Mouse (Mus musculus) liver, embryonic 11.5 days (tissue): ENCODE results near the gene Fzr1. TPM values are rescaled to one million over a fixed set of nuclear protein-coding genes. Genes with fewer than 3 reads are reported as not detected.

ENCODE experiments used
- ATAC-seq: fragments of 200-750 bp; cut with Nextera tagmentation; replicated peaks from 2 replicates; pipeline ENCODE4 v1.8.0; 2017; ENCODE audit warnings: moderate number of reproducible peaks, mild to moderate bottlenecking, moderate TSS enrichment, moderate library complexity; ENCODE audit not compliant: low FRiP score
- DNase-seq: peaks from one replicate; pipeline ENCODE4 v3.0.0-alpha.2; 2017; ENCODE audit warnings: low spot score
- H3K27ac ChIP-seq: fragments of 300-500 bp; sonication (generic); 2 replicates; pipeline ENCODE4 v1.5.1; 2014; ENCODE audit warnings: mild to moderate bottlenecking, low read depth, low read length, control low read depth
- H3K27me3 ChIP-seq: fragments of 300-500 bp; sonication (generic); replicated peaks from 2 replicates; pipeline ENCODE4 v1.6.1; 2014; ENCODE audit warnings: low read length, mixed read lengths; ENCODE audit not compliant: control insufficient read depth, insufficient read depth
- H3K36me3 ChIP-seq: fragments of 300-500 bp; sonication (generic); 2 replicates; pipeline ENCODE4 v1.6.1; 2014; ENCODE audit warnings: mild to moderate bottlenecking, low read length, moderate library complexity, mixed read lengths; ENCODE audit not compliant: control insufficient read depth, insufficient read depth
- H3K4me1 ChIP-seq: fragments of 300-500 bp; sonication (generic); replicated peaks from 2 replicates; pipeline ENCODE4 v1.6.1; 2014; ENCODE audit warnings: low read length, mixed read lengths; ENCODE audit not compliant: control insufficient read depth, insufficient read depth
- H3K4me2 ChIP-seq: fragments of 300-500 bp; sonication (generic); 2 replicates; pipeline ENCODE4 v1.6.1; 2014; ENCODE audit warnings: mild to moderate bottlenecking, control low read depth, moderate library complexity
- H3K4me3 ChIP-seq: fragments of 300-500 bp; sonication (generic); 2 replicates; pipeline ENCODE4 v1.5.1; 2014; ENCODE audit warnings: low read depth, low read length, control low read depth
- H3K9ac ChIP-seq: fragments of 300-500 bp; sonication (generic); 2 replicates; pipeline ENCODE4 v1.6.1; 2014; ENCODE audit warnings: low read depth, low read length, control low read depth
- H3K9me3 ChIP-seq: fragments of 300-500 bp; sonication (generic); 2 replicates; pipeline ENCODE4 v1.6.1; 2016; ENCODE audit warnings: low read length, inconsistent platforms, mixed read lengths; ENCODE audit not compliant: control insufficient read depth
- WGBS: fragments of 180-500 bp; shearing (Covaris S2); extraction: QIAGEN DNeasy Blood & Tissue Kit; methylation state at CpG from one replicate; pipeline ENCODE4 v1.1.7; 2014; 5-methylcytosine and 5-hydroxymethylcytosine counted together
- polyA plus RNA-seq: library from polyadenylated mRNA; unstranded; fragments of >200 nt; fragmentation: Nextera tagmentation; extraction: Ambion mirVana; gene quantifications from 2 replicates; pipeline ENCODE4 v1.2.1, GENCODE M21; 2014

Fzr1 gene
- polyA plus RNA-seq, 1 experiment from 2014 or later = 74.0 TPM

DNA sequence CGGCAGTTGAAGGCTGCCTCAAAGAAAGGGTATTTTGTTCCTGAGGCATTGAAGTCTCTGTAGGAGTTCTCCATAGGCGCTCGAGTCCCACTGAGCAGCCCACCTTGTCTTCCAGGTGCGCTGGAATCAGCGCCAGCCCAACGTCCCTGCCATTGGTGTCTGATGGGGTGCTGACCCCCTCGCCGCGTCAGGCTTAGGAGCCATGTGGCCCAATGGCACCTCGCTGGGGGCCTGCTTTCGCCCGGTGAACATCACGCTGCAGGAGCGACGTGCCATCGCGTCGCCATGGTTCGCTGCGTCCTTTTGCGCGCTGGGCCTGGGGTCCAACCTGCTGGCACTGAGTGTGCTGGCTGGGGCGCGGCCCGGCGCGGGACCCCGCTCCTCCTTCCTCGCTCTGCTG lies 46.0 kb downstream of the Fzr1 start:
- H3K4me1 ChIP-seq = peaks cover 31% of the 10 kb centered on the region
- WGBS = 33% methylated on average over 29 of the region's 29 CpGs
- peak overlapping the region; percentile 41 for H3K4me2 ChIP-seq

DNA sequence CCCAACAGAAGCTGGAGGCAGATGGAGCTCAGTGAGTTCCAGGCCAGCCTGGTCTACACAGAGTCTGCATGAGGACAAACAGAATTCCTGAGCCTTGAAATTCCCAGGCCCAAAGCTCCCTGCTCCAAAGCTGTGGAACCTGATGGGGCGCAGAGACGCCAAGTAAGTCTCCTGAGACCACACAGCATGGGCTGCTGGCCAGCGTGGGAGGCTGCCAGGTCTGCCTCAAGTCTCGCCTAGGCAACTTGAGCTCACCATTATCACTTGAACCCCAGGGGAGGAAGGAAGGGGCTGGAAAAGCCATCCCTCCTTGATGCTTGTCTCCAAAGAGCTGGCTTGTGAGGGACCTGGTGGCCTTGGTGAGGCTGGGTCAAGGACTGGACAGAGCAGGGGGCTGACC lies 48.3 kb downstream of the Fzr1 start:
- H3K9ac ChIP-seq = no peak overlapping the region
- peak overlapping the region; percentile 11; the same call in 1 of the 2 replicates for H3K4me2 ChIP-seq
- ATAC-seq = no peak
- WGBS = 57% methylated on average over 4 of the region's 4 CpGs
- H3K4me1 ChIP-seq = peaks cover 34% of the 10 kb centered on the region
- no peak for DNase-seq
- H3K36me3 ChIP-seq = peaks cover 21% of the 10 kb centered on the region
- H3K27ac ChIP-seq = peak overlapping the region; percentile 60; the same call in 1 of the 2 replicates
- no peaks in the 10 kb centered on the region for H3K9me3 ChIP-seq
- peaks cover 11% of the 10 kb centered on the region for H3K27me3 ChIP-seq
- no peak overlapping the region for H3K4me3 ChIP-seq

More for the DNA sequence above, 46.0 kb downstream of the Fzr1 start:
- Histone ChIP-seq H3K27me3 (peaks cover 13% of the 10 kb centered on the region), H3K27ac (no peak overlapping the region), H3K36me3 (no peaks in the 10 kb centered on the region; the same call in 1 of the 2 replicates), H3K9ac (no peak overlapping the region), H3K4me3 (peak overlapping the region; percentile 15; the same call in 1 of the 2 replicates), H3K9me3 (no peaks in the 10 kb centered on the region)
- DNase-seq (no peak), ATAC-seq (no peak)

DNA sequence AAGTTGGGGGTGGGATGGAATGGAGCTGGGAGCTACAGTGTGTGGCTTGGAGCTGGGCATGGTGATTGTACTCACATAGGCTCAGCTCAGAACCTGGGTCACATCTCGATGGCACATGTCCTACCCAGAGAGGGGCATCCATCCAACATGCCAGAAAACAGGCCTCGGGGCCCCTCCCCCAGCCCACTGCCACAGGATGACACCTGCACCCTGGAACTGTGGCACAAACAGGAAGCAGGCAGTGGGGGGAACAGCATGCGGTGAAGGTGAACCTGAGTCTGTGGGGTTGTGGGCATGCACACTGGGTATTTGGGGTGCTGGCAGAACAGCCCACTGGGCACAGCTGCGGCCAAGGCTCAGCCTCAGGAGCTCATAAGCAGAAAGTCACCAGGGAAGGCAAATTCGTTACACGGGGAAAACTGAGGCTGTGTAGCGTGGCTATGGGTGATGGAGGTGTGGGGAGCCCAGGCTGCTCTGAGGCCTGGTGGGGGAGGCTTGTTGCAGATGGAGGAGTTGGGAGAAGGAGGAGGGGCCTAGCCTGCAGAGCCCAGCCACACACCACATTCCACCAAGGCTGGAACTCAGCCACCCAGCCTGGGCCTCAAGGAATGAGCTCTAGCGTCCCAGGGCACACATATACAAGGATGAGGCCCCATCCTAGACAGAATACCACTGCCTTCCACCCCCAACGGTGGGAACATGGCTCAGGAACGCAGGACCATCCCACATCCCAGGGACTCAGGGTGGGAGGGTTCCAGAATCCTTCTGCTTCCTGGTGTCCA lies 48.9 kb downstream of the Fzr1 start:
- Histone ChIP-seq H3K4me3 (peak overlapping the region; percentile 16; the same call in 1 of the 2 replicates), H3K9ac (no peak overlapping the region; the same call in 1 of the 2 replicates), H3K27me3 (peaks cover 11% of the 10 kb centered on the region), H3K27ac (peak overlapping the region; percentile 60), H3K36me3 (peaks cover 27% of the 10 kb centered on the region), H3K4me1 (peaks cover 34% of the 10 kb centered on the region), H3K9me3 (no peaks in the 10 kb centered on the region), H3K4me2 (peak overlapping the region; percentile 40)
- 62% methylated on average over 10 of the region's 10 CpGs for WGBS
- no peak for DNase-seq
- no peak for ATAC-seq

DNA sequence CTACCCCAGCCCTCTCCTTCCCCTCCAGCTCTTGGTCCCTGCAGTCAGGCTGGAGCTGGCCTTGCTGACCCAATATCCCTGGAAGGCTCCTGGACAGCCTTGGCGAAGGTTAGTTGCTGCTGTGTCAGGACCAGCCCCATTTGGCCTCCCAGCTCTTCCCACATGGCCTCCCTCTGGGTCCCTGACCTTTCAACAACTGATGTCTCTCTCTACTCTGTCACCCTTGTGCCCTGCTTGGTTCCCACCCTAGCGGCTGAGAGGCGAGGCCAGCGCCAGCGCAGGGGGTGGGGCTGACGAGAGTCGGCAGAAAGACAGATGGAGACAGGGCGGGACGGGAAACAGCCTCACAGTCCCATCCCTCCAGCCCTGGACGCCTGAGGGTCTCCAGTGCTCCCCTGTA lies 49.9 kb downstream of the Fzr1 start, which contains the start of gene Tbxa2r:
Gene Tbxa2r (plus strand): TSS at position 346 of the 400 bp plus-strand sequence.
- Histone ChIP-seq H3K9ac (peak within 1 kb of the TSS; percentile 11; the same call in 1 of the 2 replicates), H3K27me3 (peaks cover 11% of the 10 kb centered on the region), H3K9me3 (no peaks in the 10 kb centered on the region), H3K4me3 (peak within 1 kb of the TSS; percentile 16; the same call in 1 of the 2 replicates), H3K4me1 (peaks cover 34% of the 10 kb centered on the region), H3K36me3 (peaks cover 37% of the 10 kb centered on the region), H3K4me2 (peak within 1 kb of the TSS; percentile 40), H3K27ac (peak within 1 kb of the TSS; percentile 73)
- 8% methylated on average over 10 of the region's 10 CpGs for WGBS
- DNase-seq (peak; percentile 61), ATAC-seq (peak; percentile 54)

DNA sequence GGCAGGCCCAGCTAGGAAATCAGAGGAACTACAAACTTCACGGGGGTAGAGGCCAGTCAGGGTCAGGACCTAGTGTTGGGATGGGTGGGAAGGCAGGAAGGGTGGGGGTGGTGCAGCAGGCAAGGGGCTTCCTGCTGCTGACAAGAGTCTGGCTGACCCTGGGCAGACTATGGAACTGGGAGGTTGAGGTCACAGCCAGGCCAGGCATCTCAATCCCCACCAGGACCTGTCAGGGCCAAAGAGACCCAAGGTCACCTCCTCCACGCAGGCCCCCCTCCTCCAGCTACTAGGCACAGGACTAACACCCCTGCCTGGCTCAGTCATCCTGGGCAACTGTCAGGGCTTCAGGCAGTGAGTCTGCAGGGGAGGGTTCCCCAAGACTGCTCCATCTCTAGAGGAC lies 50.4 kb downstream of the Fzr1 start:
- peaks cover 42% of the 10 kb centered on the region for H3K36me3 ChIP-seq
- H3K4me2 ChIP-seq = peak overlapping the region; percentile 40
- no peak overlapping the region for H3K4me3 ChIP-seq
- DNase-seq (no peak), ATAC-seq (peak; percentile 33)
- peak overlapping the region; percentile 73 for H3K27ac ChIP-seq
- 19% methylated on average over 2 of the region's 2 CpGs for WGBS
- peaks cover 8% of the 10 kb centered on the region for H3K27me3 ChIP-seq
- peaks cover 34% of the 10 kb centered on the region for H3K4me1 ChIP-seq
- 0 out of 2 replicates have a peak overlapping the region, but pooled peaks have one; percentile 11 for H3K9ac ChIP-seq
- no peaks in the 10 kb centered on the region for H3K9me3 ChIP-seq

DNA sequence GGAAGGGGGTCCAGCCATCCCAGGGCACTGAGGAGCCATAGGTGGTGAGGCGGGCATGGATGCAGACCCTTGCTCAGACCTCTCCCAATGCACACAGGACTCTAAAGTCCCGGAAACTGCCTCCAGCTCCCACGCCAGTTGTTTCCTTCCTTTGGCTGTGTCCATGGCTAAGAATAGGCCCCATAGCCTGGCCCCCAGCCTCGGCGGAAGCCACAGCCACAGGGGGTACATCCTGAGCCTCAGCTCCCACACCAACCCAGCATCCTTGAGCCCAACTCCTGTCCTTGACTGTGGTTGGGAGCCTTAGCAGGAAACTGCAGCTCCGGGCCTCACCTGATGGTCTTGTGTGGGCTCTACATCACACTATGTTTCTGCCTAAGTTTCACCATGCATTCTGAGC lies 51.5 kb downstream of the Fzr1 start:
- H3K36me3 ChIP-seq = peaks cover 50% of the 10 kb centered on the region
- DNase-seq = no peak
- H3K4me1 ChIP-seq = peaks cover 36% of the 10 kb centered on the region

DNA sequence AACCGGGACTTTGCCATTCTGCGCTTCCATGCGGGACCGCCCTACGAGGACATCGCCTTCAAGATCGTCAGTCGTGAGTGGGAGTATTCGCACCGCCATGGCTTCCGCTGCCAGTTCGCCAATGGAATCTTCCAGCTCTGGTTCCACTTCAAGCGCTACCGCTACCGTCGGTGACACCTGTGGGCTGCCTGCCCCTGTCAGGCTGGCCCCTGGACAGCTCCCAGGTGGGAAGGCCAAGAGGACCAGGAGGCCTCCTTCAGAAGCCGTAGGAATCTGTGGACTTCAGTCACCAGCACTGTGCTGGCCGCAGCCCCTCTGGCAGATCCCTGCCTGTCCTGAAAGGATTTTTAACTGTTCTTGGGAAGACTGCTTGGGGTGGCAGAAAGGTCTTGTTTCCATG lies 52.5 kb downstream of the Fzr1 start:
- no peak for DNase-seq
- Histone ChIP-seq H3K36me3 (peaks cover 50% of the 10 kb centered on the region), H3K4me3 (no peak overlapping the region), H3K9ac (no peak overlapping the region), H3K9me3 (no peaks in the 10 kb centered on the region), H3K27me3 (no peaks in the 10 kb centered on the region), H3K27ac (peak overlapping the region; percentile 70; the same call in 1 of the 2 replicates), H3K4me1 (peaks cover 39% of the 10 kb centered on the region), H3K4me2 (no peak overlapping the region)
- WGBS = 91% methylated on average over 18 of the region's 18 CpGs
- no peak for ATAC-seq

More for the DNA sequence above, 51.5 kb downstream of the Fzr1 start:
- Histone ChIP-seq H3K4me2 (peak overlapping the region; percentile 24), H3K27ac (peak overlapping the region; percentile 70), H3K9me3 (no peaks in the 10 kb centered on the region), H3K27me3 (no peaks in the 10 kb centered on the region; the same call in 1 of the 2 replicates), H3K9ac (0 out of 2 replicates have a peak overlapping the region, but pooled peaks have one; percentile 20), H3K4me3 (no peak overlapping the region)
- WGBS = 53% methylated on average over 6 of the region's 6 CpGs
- peak; percentile 26; the same call in 1 of the 2 replicates for ATAC-seq

DNA sequence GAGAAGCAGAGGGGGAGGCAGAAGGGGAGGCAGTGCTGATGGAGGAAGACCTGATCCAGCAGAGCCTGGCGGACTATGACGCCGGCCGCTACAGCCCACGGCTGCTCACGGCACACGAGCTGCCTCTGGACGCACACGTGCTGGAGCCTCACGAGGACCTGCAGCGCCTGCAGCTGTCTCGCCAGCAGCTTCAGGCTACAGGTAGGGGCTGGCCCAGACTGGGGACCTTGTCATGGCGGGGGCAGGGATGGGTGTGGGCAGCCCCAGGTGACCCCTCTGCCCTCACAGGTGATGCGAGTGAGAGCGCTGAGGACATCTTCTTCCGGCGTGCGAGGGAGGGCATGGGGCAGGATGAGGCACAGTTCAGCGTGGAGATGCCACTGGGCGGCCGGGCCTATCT lies 53.1 kb downstream of the Fzr1 start:
- 93% methylated on average over 21 of the region's 21 CpGs for WGBS
- ATAC-seq (no peak), DNase-seq (no peak)
- H3K4me1 ChIP-seq = peaks cover 39% of the 10 kb centered on the region
- no peak overlapping the region for H3K27ac ChIP-seq
- H3K4me3 ChIP-seq = no peak overlapping the region
- no peak overlapping the region for H3K9ac ChIP-seq
- H3K4me2 ChIP-seq = no peak overlapping the region
- H3K27me3 ChIP-seq = no peaks in the 10 kb centered on the region
- H3K9me3 ChIP-seq = no peaks in the 10 kb centered on the region
- H3K36me3 ChIP-seq = peaks cover 50% of the 10 kb centered on the region
